Mouse (Mus musculus) kidney, postnatal 36 days (tissue): ENCODE measurements around the gene Atp8b4.

Experiments used
- DNase-seq, 2 experiments: peaks; one replicate each; pipeline ENCODE4 v3.0.0; 2021 to 2022; ENCODE audit warnings: mixed read lengths in 2 of 2

Gene Atp8b4

DNA sequence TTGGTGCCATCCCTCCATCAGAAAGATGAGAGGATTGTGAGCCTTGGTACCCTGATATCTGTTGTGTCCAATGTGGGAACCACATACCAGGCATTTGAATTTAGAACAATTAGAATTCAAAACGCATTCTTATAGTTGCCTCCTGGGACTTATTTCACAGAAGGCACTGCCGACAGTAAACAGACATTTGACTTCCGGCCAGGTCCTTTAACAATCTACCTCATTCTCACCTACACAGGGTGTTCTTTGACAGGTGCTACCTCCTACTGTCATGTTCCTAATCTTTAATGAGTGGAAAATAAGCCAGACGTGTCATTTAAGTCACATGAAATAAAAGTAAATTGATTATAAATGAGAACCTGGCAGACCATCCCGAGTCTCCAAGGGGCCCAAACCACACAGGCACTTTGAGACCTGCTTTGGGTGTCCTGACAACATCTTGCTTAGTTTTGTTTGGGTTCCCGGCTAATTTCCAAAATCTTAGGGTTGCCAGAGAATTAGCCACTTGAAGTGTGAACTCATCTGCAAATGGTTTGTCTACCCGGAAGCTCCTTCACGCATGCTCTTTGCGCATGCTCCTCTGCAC, 67.9 kb downstream of the Atp8b4 start:
- no peak for DNase-seq

DNA sequence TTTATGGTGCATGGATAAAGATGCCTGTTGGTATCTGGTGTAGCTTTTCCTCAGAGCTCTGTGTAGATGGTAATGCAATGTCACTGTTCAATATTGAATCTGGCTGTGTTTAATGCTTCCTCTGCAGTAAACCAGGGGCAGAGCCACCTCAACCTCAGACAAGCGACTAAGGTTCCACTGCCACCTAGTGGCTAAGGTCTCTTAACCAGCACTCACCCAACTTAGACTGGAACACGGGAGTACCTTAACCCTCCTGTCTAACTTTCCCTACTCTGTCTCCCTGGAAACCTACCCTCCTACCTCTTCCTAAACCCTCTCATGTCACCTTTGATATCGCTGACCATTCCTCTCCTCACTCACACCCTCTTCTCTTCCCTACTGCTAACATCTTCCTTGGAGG, 71.2 kb downstream of the Atp8b4 start:
- peak; percentile 41 to 74 for DNase-seq

DNA sequence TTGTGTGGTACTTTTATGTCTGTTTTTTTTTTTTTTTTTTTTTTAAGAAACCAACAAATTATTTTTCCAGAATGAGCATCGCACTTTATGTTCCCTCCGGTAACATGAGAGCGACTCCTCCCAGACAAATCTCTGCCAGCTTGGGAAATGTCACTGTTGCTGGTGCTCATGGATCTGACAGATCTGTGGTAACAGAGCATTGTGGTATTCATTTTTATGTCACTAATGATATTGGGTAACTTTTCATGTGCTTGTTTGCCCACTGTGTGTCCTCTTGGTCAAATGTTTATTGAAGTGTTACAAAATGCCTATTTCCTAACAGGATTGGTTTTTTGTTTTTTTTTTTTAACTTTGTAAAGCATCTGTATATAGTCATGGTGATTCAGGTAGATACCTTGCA, 75.3 kb downstream of the Atp8b4 start:
- DNase-seq = no peak

DNA sequence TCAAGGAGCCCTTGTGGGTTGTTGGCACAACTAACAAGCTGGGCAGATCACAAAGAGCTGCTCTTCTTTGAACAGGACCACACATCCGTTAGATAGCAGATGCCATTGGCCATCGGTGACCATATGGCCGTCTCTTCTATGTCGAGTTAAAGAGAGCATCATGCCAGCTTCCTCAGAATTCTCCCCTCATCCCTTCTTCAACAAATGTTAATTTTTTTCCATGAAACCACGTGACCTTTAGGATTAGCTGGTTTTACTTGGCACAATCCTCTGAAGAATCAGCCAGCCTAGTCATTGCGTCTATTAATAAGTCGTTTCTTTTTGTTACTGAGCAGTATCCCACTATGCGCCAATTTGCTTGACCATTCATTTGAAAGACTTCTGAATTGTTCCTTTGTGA, 75.8 kb downstream of the Atp8b4 start:
- DNase-seq = no peak

DNA sequence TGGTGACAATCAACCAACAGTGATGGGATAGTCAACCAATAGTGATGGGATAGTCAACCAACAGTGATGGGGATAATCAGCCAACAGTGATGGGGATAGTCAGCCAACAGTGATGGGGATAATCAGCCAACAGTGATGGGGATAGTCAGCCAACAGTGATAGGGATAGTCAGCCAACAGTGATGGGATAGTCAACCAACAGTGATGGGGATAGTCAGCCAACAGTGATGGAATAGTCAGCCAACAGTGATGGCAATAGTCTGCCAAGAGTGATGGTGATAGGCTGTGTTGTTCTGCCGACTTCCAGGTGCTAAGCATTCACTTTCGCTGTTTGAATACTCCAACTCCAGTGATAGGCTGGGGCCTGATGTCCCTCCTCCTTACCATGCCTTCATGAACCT, 79.6 kb downstream of the Atp8b4 start:
- no peak for DNase-seq

DNA sequence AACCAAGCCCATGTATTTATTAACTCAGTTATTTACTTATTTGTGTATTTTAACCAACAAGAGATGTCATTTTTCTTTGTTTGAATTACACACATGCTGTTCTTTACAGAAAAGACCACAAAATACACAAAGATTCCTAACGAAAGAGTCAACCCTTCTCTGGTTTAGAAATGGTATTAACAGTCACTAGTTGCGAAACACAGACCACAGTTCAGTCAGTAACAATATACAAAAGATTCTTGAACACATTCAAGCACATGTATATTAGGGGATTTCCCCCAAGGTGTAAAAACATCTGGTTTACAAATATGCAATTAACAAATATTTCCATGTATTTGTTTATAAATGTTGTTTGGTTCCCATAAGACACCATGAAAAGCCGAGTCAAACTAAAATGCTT, 81.6 kb downstream of the Atp8b4 start:
- no peak for DNase-seq

DNA sequence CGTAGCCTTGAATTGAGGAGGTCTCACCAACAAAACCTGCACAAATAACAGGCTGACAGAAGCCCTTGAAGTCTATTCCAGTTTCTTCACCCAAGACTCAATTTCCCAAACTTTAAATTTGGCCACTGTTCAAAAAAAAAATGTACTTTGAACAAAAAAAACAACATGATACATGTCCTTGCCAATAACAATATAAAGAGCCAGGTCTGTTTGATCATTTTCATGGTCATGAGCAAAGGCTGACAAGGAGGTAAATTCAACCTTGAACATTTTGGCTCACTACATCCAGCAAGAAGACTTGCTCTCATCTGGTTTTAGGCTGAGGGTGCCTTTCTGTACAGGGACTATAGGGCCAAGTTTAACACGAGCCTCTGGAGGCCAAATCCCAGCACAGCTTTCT, 83.7 kb downstream of the Atp8b4 start:
- no peak for DNase-seq

DNA sequence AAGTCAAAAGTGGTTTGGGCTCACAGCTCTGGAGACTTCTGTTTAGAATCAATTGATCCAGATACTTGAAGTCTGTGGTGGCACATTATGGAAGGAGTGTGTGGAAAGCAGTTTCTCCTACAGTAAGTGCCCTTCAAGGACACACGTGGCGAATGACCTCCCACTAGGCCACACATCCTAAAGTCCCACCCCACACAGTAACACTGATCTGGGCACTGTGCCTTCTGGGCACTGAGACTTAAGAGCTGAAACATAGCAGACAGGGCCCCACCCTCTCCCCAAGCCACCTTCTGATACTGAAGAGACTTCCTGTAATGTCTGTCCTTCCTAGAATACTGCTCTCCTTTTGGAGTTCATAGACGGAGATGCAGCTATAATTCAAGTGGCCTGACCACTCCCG, 84.5 kb downstream of the Atp8b4 start:
- DNase-seq = no peak

DNA sequence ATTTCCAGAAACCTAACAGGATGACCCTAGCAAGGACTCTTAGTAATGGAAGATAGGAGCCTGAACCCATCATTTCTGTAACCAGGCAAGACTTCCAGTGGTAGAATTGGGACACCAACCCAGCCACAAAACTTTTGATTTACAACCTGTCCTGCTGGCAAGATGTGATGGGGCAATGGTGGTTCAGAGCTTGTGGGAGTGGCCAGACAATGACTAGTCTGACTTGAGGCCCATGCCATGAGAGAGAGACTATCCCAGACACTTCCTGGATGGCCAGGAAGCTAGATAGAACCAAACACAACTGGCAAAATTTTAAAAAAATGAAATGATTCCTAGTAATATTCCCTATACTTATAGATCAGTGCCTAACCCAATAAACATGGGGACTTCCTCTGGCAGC, 87.7 kb downstream of the Atp8b4 start:
- no peak for DNase-seq

DNA sequence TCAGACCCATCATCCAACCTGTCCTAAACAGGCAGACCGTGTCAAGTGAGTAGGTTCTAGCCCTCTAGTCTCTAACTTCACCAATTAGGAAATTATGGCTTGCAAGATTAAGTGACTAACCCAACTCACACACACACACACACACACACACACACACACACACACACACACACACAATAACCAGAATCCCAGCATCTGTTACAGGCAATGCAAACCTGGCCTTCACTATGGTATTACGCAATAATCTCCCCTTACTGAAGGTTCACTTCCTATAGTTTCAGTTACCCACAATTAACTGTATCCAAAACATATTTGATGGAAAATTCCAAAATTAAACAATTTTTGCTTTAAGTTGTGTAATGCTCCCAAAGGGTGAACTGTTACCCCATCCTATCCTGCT, 101.0 kb downstream of the Atp8b4 start:
- no peak for DNase-seq

DNA sequence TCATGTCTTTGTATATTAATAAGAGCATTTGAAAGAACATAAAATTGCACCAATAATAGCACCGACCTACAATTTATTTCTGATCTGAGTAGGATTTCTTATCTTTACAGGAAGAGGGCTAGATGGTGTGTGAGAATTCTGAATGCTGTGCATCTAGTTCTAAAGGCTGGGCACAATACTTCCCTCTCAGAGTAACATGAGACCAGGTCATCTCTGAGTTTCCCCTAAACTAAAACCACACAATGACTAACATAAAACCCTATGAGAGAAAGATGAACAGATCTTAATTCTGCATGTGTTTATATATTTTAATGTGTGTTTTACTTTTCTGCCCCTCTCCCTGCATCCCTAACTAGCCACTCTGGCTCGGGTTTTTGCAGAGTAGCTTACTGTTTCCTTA, 101.5 kb downstream of the Atp8b4 start:
- DNase-seq = no peak

DNA sequence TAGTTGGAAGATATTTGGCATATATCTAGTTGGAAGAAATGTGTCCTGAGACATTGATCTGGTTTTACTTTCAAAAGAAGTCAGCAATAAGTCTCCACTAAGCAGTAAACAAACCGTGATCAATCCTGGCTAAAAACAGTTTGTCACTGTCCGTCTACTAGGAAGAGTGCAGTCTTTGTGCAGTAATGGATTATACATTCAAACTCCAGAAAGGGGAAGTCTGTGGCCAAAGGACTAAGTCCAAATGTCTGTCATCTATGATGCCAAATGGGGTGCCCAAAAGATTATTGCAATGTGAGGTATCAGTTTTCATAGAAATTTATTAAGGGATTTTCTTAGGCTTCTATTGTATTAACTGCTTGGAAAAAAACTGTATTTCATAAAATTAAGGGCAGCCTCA, 102.3 kb downstream of the Atp8b4 start:
- DNase-seq = no peak

DNA sequence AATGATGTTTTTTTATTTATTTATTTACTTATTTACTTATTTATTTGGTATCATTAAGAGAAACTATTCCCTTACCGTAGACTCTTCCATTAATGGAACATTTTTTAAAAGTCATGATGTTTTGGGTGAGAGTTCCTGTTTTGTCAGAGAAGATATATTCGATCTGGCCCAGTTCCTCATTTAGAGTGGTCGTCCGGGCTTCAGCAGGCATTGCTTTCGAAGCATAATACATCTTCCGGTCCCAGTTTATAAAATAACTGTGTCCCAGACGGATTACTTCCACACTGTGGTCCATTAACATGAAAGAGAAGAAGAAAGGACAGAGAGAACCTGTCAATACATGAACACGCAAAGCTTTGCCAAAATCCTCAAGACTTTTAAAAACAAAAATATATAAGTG, 103.0 kb downstream of the Atp8b4 start:
- no peak for DNase-seq

DNA sequence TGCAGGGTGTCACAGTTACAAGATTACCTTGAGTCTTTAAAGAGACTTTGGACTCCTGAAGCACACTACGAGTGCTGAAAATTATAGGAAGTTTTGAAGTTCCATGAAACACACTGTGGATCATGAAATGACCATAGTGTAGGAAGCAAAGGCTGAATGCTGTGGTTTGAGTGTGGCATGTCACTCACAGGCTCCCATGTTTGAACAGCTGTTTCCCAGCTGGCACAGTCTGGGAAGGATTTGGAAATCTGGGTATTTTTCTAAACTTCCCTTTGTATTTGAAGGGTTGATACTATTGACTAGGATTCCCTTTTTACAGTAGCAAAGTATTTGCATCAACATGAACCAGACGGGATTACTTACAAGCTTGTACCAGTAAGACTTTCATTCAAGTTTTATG, 105.5 kb downstream of the Atp8b4 start:
- no peak for DNase-seq

DNA sequence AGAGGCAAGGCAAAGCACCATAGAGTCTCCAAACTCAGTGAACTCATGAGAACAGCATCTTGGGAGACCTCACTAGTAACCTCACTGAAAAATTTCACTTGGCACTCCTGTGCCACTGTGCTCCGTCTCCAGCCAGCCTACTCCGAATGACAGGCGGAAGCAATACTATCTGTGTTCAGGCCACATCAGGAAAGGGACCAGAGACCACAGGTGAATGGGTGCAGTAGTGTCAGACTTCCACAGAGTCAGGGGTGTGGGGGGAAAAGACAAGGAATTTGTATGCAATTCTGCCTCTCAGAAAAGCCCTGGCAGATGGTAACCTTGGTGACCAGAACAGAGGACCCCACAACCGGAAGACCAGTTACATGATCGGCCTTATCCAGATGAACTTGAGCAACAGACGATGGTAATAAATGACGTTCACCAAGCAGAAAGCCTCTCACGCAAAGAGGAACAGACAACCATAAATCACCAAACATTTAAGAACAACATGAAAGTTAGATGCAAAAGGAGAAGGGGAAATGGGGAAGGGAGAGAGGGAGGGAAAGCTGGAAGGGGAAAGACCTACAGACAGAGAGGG, 112.9 kb downstream of the Atp8b4 start:
- no peak for DNase-seq

DNA sequence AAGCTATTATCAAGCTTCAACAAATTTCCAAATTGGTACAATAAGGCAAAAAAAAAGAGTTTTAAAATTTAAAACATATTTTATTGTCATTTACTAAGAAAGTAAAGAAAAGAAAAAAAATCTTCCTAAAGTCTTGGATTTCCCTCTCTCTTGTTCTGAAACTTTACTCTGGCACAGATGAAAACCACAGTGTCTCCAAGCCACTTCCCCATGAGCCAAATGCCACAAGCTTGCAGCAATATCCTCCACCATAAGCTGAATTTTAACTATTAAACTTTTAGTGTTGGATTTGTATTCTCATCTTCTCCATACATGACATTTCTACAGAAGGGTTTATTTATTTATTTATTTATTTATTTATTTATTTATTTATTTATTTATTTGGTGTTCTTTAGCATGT, 114.4 kb downstream of the Atp8b4 start:
- no peak for DNase-seq

DNA sequence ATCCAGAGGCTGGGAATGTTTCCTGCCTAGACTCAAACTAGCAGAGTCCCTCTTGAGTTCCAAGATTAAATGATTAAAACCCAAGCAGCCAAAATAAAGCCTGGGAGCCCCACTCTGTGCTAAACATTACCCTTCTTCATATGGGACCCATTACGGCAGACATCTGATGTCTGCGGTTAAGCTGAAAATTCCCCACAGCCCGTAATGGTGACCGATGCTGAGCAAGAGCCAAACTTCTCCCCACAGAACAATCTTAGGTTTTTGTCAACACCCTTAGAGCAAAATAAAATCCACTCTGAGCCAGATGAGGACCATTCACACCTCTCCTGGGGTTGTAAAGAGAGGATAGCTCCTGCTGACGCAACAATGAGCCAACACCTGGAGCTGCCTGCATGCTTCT, 120.2 kb downstream of the Atp8b4 start:
- no peak for DNase-seq

DNA sequence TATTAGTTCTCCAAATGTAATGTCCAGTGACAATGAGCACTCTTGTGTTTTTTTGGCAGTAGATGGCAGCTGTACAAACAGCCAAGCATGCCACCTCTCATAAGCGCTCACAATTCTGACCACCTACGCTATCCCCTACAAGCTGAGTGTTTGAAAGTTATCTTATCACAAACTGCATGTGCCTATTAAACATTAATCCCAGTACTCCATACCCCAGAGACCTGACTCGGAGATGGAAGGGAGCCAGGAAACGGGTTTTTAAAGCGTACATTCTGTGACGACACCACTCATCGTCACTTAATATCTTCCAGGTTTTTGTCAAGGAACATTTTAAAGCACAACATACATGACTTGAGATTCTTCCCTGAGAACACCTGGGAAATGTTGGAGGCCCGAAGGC, 128.8 kb downstream of the Atp8b4 start:
- no peak for DNase-seq

DNA sequence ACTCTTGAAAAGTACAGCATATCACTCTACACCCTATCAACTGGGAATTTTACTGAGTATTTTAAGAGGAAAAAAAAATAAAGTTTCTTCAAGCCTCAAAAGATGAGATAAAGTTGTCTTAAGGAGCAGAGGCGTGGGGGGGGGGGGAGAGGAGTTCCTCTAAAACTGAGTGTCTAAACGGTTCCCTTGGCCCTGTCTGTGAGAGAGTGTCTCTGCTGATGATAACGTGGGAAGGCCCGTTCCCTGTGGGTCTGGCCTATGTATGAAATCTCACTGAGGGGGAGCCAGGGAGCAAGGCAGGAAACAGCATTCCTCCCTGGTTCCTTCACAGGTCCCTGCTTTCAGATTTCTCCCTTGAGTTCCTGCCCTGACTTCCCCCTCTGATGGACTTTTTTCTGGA, 130.7 kb downstream of the Atp8b4 start:
- no peak for DNase-seq

DNA sequence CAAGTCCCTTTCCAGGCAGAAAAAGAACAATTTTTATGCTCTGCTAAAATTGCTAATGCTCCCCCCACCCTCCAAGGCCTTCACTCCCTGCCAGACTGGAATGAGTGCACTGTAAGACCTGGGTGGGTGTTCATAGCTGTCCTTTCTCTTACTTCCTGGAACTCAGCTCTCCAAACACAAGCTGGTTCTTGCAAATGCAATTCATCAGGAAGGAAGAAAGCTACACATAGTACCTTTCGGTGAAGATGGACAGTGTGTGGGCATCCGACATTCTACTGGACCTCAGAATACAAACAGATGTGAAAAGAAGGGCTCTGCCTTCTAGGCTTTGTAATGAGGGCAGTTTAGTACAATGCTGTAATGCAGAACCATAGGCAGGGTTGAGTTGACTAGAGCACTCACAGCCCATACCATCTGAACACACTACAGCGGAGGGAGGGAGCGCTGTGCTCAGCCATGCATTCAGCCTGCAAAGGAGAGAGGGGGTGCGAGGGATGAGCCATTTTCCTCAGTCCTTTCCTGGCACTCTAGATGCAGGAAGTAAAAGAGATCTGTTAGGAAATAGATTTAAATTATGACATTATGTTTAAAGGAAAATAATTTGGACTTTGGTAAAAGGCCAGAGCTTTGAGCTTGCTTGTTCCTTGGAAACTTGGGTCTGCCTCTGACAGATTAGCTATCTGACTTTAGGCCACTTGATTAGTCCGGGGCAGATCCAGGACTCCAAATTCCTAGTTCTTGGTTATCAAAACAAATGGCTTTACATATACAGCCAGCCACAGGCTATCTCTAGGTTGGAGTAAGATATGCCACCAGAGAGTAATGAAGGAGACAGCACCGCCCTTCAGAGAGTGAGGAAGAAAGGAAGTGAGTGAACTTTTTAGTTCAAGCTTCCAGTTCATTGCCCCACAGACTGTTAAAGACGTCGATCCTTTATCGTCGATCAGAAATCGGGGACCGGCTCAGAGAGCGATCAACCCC, 136.4 kb downstream of the Atp8b4 start:
- no peak for DNase-seq

DNA sequence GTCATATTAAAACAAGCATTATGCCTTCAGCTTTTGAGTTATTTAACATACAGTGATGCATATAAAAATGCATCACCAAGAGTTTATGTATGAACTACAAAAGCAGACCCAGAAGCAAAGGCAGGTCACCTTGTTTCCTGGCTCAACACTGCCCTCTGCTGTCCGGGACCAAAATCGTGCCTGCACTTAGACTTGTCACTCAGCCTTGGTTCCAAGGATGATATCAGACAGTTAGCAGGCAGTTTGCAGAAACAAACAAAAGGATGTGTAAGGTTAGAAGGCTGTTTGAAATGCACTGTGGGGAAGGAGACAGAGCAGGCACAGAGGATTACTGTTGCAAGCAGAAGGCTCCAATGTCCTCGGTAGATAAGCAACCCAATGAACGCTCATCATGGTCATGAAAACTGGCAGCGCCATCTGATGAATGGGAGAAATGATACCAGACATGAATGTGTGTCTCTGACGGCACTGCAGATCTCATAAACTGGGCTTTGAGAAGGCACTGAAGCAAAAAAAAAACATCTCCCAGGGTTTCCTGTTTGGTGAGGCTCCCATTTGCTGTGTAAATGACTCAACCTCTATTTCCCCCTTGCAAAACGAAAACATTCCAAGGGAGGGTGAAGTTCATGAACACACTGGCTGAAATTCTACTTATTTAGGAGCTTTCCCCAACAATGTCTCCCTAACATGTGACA, 137.3 kb downstream of the Atp8b4 start:
- DNase-seq = peak; percentile 53 to 90

DNA sequence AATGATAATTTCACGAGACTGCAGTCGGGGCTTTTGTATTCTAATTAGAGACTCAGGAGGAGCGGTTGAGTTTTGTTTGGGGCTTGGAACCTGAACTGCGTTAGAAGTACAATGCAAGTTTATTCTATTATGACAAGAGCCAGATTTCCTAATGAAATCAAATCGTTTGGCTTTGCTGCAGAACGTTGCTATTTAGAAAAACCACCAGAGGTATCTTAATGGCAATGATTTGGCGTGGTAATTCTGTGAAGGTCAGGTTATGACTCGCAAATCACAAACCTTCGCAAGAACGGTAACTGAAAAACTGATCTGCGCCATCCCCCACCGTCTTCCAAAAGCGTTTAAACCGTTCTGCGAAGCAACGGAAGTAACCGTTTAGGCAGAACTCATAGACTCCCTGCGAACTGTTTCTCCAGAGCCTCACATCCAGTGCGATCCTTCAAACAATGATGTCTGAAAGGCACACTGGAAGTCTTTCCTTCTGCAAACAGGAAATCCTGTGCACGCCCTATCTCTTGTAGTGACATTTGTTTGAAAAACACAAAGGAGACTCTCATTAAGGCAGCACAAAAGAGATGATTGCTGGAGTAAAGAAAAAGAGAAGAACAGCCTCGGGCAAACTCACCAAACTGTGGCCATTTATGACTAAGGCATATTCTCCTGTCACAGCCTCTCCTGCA, 139.2 kb downstream of the Atp8b4 start:
- DNase-seq = no peak

DNA sequence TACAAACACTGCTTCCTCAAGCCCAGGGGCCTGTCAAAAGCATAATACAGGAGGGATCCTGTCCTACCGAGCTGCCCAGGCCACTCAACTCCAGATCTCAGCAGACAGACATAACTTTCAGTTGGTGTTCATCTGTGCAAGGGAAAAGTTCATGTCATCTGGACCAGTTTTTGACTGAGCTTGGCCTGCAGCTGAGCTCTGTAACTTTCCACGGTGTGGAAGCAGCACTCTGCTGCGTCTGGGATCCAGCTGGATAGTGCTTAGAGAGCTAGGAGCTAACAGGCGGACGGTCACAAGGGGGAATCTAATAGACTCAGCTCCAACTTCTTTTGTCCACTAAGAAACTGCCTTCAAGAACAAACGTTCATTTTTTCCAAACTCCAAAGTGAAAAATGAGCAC, 139.8 kb downstream of the Atp8b4 start:
- DNase-seq = peak; percentile 8 to 13
